Mouse (Mus musculus): ENCODE measurements around the gene Gid8. TPM values are rescaled to one million over a fixed set of nuclear protein-coding genes. Genes with fewer than 3 reads are reported as not detected.

Gene Gid8
- 10 to 100 TPM; 33.7 to 41.1 (median 34.8) TPM for total RNA-seq (2022)

DNA sequence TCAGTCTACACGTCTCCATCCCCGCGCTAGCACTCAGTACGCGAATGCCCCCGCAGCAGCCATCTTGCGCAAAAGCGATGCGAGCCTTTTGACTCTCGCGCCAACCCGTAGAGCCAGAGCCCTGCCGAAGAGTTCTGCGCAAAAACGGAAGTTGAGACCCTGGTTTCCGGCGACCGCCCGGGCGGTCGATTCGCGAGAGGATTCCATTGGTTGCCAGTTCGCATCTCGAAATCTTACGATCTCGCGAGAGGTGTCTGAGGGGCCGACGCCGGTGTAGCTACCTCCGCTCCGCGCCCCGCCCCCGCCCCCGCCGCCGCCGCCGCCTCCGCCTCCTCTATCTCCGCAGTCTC lies at the start of gene Gid8, which contains the start of gene Dido1:
TSS of gene Gid8 (plus strand) at position 195 of the 350 bp plus-strand sequence.
TSS of gene Dido1 (minus strand) at position 77 of the 350 bp plus-strand sequence.
- peak; percentile 84 to 88 for DNase-seq (ENCODE audit: low spot score in 2 of 2)

DNA sequence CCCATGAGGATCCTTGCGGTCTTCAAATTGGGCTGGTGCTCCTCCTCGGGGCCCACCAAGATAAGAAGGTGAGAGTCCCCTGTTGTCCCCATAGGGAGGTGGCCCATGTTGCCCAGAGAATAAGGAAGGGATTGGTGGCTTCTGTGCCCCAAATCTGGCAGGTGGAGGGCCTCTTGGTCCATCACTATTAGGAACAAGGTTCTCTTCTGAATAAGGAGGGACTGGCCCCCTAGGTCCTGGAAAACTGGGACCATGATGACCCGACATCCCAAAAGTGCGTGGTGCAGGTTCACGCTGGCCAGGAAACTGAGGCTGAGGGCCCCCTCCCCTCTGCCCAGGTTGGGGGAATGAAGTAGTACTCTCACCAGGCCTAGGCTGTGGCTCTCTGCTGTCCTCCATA lies 49.4 kb upstream of the Gid8 start:
- no peak for DNase-seq (ENCODE audit: low spot score in 2 of 2)

DNA sequence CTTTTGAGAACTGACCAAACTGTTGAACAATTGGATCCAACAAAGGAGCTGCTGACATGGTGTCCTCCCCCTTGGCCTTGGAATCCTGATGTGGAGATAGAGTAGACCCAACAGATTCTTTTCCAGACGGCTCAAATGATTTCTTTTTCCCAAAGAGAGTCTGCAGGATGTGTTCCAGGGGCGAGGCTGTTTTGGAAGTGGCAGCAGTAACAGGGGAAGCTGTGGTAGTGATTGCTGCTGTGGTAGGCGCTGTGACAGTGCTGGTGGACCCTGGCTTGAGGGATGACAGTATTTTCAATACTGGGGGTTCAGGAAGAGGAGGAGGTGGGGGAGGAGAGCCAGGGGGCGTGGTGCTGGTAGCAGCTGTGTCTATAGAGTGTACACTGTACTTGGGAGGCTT lies 47.9 kb upstream of the Gid8 start:
- DNase-seq (ENCODE audit: low spot score in 2 of 2), result no peak

DNA sequence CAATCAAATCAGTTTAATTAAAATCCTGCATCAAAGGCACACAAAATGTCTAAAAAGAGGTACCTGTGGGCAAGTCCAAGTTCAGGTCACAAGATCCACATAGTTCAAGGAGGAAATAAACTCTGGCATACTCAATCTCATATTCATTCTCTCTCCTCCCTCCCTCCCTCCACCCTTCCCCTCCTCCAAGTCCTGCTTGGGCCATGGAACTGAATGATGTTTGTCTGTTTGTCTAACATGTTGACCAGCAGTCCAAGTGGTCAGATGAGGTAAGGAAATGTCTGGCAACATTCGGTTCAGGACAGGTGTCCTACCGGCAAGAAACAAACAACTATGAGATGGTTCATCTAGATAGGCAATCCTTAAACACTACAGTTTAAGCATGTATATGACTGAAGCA lies 33.2 kb upstream of the Gid8 start:
- DNase-seq (ENCODE audit: low spot score in 2 of 2), result no peak

DNA sequence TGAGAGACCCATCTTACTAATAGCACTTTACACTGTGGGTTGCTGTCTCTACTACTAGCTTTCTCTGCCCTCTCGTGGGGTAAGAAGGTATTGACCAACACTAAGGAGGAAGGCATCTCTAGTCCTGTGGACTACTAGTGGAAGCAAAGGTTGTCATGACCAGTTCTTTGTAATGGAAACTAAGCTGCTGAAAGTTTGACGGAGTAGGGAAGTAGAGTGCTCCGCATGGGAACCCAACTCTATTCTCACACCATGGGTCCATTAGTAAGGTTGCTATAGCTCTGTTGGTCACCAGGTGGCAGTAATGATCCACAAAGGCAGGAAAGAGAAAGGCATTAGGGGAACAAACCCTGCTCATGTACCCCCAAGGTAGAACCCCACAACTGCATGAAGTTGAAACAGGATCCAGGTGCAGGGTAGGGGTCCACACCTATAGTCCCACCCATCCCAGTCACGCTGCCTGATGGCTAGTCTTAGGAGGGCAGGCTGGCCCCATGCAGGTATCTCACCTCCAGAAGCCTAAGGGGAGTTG lies 31.2 kb upstream of the Gid8 start:
- DNase-seq (ENCODE audit: low spot score in 2 of 2), result peak in 1 of 2 experiments; percentile 33

DNA sequence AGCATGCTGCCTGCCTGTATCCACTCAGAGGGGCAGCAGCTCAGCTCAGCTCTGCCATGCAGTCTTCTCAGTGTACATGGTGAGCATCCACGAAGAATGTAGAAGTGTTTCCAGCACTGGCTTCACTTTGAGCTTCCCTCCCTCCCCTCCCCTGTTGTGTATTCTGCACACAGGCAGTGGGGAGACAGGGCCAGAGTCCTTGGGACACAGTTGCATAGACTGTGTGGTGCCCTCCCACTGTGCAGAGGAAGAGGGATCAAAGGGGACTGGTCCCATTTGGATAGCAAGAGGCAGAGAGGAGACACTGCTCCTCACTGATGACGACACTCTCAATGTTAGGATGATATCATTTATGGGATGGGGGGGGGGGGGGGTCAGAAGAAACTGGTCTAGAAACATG lies 28.7 kb upstream of the Gid8 start:
- DNase-seq (ENCODE audit: low spot score in 2 of 2), result no peak

DNA sequence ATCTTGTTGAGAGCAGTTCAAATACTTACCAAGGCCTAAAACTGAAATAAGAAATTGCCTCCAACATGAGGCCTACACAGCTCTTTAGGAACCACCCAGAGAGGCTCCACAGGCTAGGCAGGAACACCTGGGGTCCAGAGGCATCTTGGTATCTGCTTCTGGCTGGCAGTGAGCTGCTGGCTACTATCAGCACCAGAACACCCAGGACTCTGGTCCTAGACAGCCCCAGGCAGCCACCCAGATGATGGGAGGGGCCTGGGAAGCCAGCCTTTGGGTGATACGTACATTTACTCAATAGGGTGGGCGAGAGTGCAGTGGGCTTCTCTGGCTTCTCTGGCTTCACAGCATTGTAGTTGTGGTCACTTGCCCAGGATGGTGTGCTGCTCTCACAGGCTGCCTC lies 26.4 kb upstream of the Gid8 start:
- no peak for DNase-seq (ENCODE audit: low spot score in 2 of 2)

DNA sequence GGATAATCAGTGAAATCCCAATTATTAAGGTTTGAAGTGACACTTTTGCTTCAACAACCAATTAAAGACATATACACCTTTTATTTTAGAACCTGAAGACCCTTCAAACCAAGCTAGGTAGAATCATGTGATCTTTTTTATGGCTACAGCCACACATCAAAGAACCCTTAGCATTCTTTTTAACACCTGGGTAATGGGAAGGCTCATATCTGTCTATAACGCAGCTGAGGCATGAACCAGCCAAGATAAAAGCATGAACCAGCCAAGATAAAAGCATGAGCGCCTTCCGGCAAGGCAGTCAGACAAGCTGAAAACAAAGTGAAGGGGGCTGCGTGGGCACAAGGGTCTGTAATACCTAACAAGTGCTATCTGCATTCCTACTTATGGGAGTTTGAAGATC lies 25.9 kb upstream of the Gid8 start:
- DNase-seq (ENCODE audit: low spot score in 2 of 2), result no peak

DNA sequence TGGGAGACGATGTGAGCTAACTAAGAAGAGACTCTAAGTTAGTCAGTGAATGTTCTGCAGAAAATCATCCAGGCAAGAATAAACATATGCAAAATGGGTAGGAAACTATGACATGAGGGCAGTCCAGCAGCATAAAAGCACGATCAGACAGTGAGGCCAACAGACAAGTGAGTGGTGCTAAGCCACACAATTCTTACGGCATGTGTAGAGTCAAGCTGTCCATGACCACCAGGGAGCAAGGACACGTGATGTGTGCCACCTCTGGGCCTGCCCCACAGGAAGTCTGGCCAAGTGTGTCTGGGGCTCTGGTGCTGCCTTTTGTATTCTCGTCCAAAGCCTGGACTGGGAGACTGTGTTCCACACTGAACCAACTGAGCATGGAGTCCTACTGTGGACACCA lies 20.1 kb upstream of the Gid8 start:
- DNase-seq (ENCODE audit: low spot score in 2 of 2), result no peak

DNA sequence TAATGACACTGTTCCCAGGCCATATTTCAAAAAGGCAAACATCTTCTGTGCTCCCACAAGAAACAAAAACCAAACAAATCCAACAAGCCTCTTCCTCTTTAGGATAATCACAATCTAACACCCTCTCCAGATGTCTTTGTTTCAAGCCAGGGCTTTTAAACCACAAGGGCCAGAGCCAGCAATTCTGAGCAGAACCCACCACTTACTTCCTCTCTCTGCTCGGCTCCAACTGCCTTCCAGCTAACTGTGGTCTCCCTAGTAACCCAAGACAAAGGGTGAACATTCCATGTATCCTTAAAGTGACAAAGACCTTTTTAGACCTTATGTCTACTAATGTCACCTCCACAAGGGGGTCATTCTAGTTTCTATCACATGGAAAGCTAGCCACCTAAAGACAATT lies 17.3 kb upstream of the Gid8 start:
- DNase-seq (ENCODE audit: low spot score in 2 of 2), result no peak

DNA sequence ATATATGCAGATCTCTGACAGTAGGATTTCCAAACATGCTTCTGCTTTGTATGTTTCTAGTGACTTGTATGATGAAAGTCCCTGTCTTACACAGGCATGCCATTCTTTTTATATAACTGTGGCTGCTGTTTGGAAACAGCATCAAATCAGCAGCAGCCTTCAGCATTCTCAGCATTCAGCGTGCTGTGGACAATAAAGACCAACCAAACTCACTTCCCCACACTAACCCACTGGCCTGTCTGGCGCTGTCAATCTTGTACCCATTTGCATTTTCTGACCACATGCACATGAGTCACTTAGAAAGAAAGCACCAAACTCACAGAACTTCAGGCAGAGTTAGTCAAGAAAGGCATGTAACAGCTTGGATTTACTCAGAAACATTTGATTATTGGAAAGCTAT lies 14.7 kb upstream of the Gid8 start:
- DNase-seq (ENCODE audit: low spot score in 2 of 2), result no peak

DNA sequence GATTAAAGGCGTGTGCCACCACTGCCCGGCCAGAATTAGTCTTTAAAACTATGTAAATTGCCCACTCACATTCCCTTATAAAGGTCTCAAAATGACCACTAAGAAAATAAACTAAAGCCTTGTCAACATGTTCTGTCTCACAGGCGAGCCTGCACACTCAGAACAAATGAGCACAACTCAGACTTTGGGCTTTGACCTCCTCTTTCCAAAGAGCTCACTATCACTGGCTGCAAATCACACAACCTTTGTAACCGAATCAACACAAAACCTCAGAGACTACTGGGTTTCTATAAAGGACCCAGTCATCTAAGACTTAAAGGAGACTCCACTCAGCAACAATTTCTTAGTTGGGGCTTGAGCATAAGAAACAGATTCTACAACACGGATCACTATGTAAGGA lies 9.5 kb upstream of the Gid8 start:
- no peak for DNase-seq (ENCODE audit: low spot score in 2 of 2)

DNA sequence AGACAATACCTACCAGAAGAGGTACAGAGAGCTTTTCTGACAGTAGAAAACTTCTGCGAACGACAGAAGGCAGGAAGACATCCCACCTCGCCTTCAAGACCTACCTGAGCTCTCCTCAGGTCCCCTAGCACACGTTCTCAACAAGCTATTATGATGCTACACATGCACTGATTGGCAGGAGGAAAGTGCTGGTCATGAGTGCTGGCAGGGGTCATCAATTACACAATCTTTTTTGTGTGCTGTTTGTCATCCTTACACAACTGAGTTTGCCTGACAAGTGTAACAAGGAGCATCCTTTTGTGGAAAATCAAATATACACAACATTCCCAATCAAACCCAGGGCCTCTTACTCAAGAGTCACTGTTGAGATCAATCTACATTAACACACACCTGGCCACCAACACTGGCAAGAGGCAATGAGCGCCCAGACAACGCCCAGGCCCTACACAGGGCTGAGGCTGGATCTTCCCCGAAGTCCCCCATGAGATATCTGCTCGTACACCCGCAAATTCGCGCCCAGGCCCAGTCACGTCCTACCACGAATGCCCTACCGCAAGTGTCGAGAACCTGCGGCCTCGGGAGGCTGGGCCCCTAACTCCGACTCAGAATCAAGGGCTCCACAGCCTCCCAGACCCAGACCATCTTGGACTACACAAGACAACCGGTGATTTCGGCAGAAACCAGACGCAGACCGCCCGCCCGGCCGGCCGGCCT lies 8.7 kb upstream of the Gid8 start:
- DNase-seq (ENCODE audit: low spot score in 2 of 2), result peak in 1 of 2 experiments; percentile 13

DNA sequence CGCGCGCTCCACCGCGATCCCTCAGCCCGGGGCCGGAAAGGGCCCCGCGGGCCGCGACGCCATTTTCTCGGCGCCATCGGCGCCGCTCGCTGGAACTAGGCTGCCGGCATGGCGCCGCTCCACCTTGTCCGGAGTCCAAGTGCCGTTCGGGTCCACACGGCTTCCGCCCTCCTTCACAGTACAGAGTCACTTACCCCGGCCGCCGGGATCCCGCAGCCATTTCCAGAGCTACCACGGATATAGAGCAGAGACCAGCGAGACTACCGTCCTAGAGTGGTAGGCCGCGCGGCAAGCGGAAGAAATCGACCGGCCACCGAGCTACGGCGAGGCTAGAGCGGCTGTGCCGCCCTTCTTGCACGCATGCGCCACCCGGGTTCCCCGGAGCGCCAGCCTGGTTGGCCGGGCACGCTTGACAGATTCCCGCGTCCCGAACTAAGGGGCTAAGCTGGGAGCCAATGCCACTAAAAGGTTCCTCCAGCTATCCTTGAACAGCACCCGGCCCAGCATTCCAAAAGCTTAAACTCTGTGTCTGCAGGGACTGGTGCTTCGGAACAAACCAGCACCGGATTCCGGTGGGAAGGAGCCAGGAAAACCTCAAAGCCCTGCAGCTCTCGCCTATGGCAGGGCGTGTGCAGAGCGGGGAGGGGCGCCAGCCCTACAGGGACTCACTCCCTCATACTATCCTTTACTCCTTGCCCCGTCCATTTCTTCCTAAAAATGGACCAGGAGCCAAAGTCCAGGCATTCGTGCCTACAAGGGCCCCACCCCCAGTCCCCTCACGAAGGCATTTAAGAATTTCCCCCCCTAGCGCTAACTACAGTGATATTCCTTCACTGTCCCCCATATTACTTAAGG lies 7.9 kb upstream of the Gid8 start:
- DNase-seq (ENCODE audit: low spot score in 2 of 2), result peak; percentile 80 to 85

DNA sequence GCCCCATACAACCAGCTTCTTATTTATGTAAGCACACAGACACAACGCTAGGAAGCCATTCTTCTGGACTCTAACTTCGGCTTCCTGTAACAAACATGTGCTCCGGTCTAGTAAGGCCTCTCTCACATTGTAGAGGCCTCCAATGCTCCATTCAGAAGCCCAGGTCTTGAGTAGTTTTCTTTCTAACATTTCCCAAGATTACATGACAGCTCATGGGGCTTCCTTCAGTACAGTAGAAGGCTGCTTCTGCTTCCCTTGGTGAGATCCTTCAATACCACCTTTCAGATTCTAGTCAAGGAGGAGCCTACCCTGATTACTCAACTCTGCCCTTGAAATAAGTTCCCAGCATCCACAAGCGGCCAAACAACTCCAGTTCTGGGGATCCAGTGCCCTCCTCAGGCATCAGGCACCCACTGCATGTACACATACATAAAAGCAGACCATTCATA lies 7.2 kb upstream of the Gid8 start:
- no peak for DNase-seq (ENCODE audit: low spot score in 2 of 2)

DNA sequence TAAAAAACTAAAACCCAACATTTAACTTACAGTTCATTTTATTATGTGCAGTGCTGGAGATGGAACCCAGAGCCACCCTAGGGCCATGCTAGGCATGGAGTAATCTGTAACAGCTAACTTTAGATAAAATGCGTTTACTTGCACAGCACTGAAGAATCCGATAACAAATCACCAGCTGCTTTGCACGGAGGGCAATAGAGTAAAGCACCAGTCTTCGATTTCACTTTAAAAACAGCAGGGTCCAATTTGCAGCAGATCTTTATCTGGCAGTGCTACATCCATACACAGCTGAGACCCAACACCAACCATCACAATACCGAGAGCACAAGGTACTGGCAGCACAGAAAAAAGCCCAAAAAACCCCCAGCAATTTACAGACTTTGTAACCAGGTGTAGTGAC lies 6.7 kb upstream of the Gid8 start:
- DNase-seq (ENCODE audit: low spot score in 2 of 2), result no peak

DNA sequence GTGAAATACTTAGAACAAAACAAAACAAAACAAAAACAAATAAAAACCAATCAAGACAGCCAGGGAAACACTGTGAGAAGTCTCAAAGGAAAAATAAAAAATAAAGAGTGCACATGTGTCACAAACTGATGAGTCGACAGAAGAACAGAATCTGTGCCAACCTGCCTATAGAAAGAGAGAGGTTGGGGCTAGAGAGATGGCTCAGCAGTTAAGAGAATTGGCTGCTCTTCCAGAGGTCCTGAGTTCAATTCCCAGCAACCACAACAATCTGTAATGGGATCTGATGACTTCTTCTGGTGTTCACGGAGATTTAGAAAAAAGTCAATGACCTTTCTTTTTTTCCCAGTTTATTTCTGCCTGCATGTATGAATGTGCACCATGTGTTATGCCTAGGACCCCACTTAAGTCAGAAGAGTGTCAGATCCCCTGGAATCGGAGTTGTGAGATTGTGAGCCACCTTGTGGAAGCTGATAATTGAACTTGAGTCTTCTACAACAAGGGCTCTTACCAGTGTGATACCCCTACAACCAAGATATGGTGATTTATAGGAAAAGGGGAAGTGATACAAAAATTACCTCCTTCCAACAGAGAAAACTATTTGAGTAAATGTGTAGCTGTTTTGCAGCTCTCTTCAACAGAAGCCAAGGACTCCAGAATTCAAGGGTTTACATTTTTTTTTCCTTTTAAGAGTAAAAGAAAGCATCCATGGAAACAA lies 6.1 kb upstream of the Gid8 start:
- DNase-seq (ENCODE audit: low spot score in 2 of 2), result no peak

DNA sequence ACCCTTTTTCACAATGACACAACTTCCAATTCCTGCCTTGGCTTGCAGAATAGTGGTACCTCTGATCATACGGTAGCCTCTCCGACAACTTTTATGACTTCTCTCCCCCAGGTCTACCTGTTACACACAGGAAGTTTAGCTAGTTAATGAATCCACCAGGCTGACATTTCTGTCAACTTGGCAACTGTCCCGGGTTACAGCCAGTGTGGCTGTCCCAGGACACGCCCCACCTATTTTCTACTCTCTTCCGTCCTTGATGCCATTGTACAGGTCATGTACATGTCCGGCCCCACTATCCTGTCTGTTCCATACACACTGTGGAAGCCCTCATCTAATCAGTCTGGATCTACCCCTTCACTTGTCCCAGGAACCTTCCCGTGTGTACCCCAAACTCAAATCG lies 5.3 kb upstream of the Gid8 start:
- no peak for DNase-seq (ENCODE audit: low spot score in 2 of 2)

DNA sequence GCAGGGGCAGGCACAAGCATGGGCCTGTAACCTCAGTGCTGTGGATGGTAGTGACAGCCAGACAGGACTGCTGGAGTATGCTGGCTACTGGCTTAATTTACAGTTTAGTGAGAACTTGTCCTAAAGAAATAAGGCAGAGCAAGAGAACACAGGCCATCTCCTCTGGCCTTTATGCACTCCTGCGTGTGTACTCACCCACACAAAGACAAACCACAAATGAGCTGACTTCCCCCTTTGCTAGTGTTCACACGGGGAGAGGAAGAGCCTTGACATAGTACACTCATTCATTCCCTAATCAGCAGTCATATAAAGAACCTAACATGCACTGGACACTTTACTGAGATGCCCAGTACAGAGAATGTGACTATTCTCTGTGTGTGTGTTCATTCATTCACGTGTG lies 4.9 kb upstream of the Gid8 start:
- DNase-seq (ENCODE audit: low spot score in 2 of 2), result no peak

DNA sequence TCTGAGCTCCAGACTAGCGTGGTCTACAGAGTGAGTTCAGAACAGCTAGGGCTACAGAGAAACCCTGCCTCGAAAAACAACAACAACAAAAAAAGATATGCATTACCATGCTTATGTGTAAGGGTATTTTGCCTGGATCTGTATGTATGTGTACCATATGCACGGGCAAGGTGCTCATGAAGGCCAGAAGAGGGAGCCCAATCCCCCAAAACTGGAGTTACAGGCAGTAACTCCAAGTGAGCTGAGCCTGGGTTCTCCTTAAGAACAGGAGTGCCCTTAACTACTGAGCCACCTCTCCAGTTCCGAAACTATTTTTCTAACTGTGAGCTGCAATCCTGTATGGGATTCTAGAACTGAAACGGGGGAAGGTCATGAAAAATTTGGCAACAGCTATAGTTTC lies 3.9 kb upstream of the Gid8 start:
- no peak for DNase-seq (ENCODE audit: low spot score in 2 of 2)

DNA sequence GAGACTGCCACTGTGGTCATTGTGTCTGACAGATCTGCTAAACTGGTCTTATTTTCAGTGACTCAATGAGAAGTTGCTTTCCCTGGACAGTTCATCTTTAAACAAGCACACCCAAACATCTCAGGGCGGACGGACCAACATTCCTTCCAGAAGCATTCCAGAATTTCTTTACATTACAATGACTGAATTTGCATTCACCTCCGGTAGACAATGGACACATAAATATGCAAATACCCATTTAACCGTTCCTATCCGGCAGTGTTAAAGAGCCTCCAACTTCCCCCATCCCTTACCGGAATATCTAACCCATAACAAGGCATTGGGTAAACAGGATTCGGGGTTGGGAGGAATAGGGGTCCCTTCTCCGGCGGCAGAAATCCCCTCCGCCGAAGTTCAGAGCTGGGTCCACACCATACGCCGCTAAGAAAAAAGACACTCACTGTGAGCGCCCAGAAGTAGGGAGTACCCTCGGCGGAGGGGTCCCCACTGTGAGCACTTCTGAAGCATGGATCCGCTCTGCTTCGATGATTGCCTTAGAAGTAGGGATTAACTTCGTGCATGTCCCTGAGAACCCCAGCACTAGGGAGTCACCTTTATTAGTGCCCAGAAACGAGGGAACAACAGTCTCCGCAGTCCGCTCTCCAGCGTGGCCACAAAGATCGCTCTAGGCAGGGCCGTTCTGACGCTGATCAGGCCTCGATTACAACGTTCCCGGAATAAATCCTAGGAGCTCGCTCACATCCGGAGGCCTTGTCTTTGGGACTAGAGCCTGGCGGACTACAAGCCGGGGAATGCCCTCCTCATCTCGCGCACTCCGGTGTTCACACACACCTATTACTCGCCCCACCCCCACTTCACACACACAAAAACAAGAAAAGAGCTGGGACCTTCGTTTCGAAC lies 644 bp upstream of the Gid8 start:
- no peak for DNase-seq (ENCODE audit: low spot score in 2 of 2)
